Mouse (Mus musculus): ENCODE data around the gene Zfp358.
A peak's percentile ranks its signal among the peaks of the same experiment; 100 is the strongest.

Gene Zfp358

GRCm38 (mm10) chr8:3499751-3500150, 6.8 kb downstream of the Zfp358 start:
- DNase-seq (ENCODE audit: low spot score): no peak

- peak; percentile 99 for DNase-seq (ENCODE audit: low spot score)
Measured at GRCm38 (mm10) chr8:3500235-3501090, 7.5 kb downstream of the Zfp358 start, which contains the start of gene Mcoln1. TSS of gene Mcoln1 (plus strand) at chr8:3500457.

- DNase-seq (ENCODE audit: low spot score): no peak
Measured at GRCm38 (mm10) chr8:3502217-3502616, 9.3 kb downstream of the Zfp358 start.

- DNase-seq (ENCODE audit: low spot score): no peak
Measured at GRCm38 (mm10) chr8:3507979-3508754, 15.2 kb downstream of the Zfp358 start.

GRCm38 (mm10) chr8:3514681-3515247, 21.8 kb downstream of the Zfp358 start:
- DNase-seq (ENCODE audit: low spot score): no peak

GRCm38 (mm10) chr8:3515260-3515671, 22.3 kb downstream of the Zfp358 start, which contains the start of gene Pnpla6:
TSS of gene Pnpla6 (plus strand) at chr8:3515384.
- peak; percentile 89 for DNase-seq (ENCODE audit: low spot score)

- peak; percentile 73 for DNase-seq (ENCODE audit: low spot score)
Measured at GRCm38 (mm10) chr8:3515771-3516417, 23.0 kb downstream of the Zfp358 start.

- peak; percentile 93 for DNase-seq (ENCODE audit: low spot score)
Measured at GRCm38 (mm10) chr8:3516450-3517116, 23.6 kb downstream of the Zfp358 start.

GRCm38 (mm10) chr8:3517117-3517495, 24.2 kb downstream of the Zfp358 start:
- DNase-seq (ENCODE audit: low spot score): no peak

GRCm38 (mm10) chr8:3522007-3522697, 29.2 kb downstream of the Zfp358 start:
- no peak for DNase-seq (ENCODE audit: low spot score)

GRCm38 (mm10) chr8:3530816-3531215, 37.9 kb downstream of the Zfp358 start:
- no peak for DNase-seq (ENCODE audit: low spot score)

GRCm38 (mm10) chr8:3531936-3532335, 39.0 kb downstream of the Zfp358 start:
- DNase-seq (ENCODE audit: low spot score): no peak

GRCm38 (mm10) chr8:3536053-3536841, 43.3 kb downstream of the Zfp358 start:
- DNase-seq (ENCODE audit: low spot score): no peak

- DNase-seq (ENCODE audit: low spot score): no peak
Measured at GRCm38 (mm10) chr8:3536940-3537339, 44.0 kb downstream of the Zfp358 start.

GRCm38 (mm10) chr8:3537666-3538065, 44.7 kb downstream of the Zfp358 start:
- no peak for DNase-seq (ENCODE audit: low spot score)

GRCm38 (mm10) chr8:3539146-3539545, 46.2 kb downstream of the Zfp358 start:
- no peak for DNase-seq (ENCODE audit: low spot score)

- no peak for DNase-seq (ENCODE audit: low spot score)
Measured at GRCm38 (mm10) chr8:3540076-3540475, 47.1 kb downstream of the Zfp358 start.

GRCm38 (mm10) chr8:3546511-3546910, 53.6 kb downstream of the Zfp358 start:
- DNase-seq (ENCODE audit: low spot score): no peak
